Mouse (Mus musculus) frontal cortex, postnatal 25 days (tissue): ENCODE measurements at regions not wholly inside any gene's neighbourhood (a gene's known extent, or its start where the extent isn't known, plus 50 kb on each side); places are given as distances from the start of the nearest gene placed in this dataset.

Experiments
- DNase-seq, 2 experiments: peaks; one replicate each; pipeline ENCODE4 v3.0.0; 2022; ENCODE audit warnings: low spot score in 2 of 2

- DNase-seq: no peak
These were observed 148.3 kb downstream of the Ddx1 start for GRCm38 (mm10) chr12:13100505-13101354.

DNA sequence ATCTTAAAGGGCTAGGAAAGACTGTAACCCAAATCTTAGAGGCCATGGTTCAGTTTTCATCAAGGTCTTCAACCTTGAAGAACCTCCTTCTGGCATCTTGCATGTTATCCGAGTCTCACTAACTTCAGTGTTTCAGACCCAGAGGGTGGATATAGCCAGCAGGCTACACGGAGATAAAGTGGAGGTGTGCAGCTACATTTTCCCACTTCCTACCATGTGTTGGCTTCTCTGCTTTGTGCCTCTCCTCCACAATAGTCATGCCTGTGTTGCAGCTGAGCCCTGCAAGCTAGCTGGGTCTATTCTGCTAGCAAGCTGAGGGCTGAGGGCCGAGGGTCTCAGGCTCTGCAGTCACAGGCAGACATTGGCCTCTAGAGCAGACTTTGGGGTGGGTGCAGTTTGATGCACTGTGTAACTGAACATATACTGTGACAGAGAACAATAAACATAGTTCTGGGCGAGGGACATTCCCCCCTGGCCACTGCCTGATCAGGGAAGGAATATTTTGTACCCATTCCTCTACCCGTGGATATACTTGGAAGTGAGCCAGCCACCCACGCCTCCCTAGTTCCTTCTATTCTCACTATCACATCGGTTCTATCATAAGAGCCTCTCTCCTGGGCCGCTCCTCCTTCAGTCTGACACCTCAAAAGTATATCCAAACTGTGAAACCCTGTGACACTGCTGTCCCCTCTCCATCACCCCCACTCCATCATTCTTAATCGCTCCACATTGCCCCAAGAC lies 152.6 kb upstream of the Mycn start:
- peak; percentile 20 to 30 for DNase-seq

DNA sequence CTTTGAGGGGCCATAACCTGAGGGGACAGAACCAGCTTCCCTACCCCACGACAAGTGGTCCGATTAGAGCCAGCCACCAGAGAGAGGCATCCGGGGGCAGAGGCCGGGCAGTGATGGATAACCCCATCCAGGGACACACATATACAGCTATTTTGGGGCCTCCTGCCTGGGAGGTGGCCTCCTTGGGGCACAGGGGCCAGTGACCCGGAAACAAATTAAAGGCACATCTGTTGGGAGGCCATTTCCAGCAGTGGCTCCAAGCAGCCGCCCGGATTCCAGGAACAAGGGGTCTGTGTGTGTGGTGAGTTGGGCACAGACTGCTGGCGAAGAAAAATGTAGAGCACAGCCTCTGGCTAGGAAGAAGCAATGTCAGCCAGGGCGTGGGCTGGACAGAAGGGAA lies 144.2 kb upstream of the Mycn start:
- no peak for DNase-seq

DNA sequence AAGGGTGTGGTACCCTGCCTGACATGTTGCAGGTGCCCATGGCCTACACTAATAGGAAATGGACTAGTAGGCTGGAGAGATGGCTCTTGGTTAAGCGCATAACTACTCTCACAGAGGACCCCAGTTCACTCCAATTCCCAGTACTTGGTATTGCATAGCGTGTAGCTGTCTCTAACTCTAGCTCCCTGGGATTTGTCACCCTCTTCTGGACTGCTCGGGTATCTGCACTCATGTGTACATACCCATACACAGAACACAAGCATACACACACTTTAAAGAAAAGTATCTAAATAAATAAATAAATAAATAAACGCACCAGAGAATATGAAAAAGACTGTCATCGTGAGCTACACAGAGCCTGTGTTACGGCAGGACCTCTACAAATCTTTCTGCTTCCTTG lies 143.8 kb upstream of the Mycn start:
- DNase-seq: no peak

- DNase-seq: no peak
These were observed 141.8 kb upstream of the Mycn start for GRCm38 (mm10) chr12:13083337-13084054.

GRCm38 (mm10) chr12:13080791-13081190 lies 139.1 kb upstream of the Mycn start:
- DNase-seq: no peak

DNA sequence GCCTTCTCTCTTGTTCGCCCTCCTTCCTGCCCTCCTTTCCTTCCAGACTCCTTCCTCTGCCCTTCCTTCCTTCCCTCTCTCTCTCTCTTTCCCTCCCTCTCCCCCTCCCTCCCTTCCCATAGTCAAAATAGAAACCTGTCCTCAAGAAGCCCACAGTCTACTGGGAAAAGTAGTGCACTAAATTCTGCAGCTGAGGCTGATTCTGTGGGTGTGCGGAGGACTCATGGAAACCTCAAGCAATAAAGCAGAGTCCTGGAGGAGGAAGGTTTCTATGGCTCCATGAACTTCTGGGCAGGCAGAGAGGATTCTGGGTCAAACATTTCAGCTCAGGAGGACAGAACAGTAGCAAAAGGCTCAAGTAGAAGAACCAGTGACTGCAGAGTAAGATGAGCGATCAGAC lies 138.1 kb upstream of the Mycn start:
- no peak for DNase-seq

DNA sequence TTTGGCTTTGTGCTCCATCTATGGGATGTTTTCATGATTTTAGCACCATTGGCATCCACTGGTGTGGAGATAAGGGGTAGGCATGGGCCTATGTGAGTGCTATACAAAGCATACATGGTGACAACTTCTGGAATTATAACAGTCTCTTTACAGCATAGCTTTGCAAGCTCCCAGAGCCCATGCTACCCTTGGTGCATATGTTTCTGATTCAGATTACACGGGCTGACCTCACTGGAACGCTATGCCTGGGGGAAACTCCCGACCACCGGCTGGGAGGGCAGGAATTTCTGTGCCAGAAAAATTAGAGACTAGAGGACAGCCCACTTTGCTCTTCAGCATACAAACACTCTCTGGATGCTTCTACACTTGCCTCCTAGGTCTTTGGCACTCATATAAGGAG lies 136.0 kb upstream of the Mycn start:
- DNase-seq: no peak

GRCm38 (mm10) chr12:13076699-13077287 lies 135.1 kb upstream of the Mycn start:
- DNase-seq: no peak

DNA sequence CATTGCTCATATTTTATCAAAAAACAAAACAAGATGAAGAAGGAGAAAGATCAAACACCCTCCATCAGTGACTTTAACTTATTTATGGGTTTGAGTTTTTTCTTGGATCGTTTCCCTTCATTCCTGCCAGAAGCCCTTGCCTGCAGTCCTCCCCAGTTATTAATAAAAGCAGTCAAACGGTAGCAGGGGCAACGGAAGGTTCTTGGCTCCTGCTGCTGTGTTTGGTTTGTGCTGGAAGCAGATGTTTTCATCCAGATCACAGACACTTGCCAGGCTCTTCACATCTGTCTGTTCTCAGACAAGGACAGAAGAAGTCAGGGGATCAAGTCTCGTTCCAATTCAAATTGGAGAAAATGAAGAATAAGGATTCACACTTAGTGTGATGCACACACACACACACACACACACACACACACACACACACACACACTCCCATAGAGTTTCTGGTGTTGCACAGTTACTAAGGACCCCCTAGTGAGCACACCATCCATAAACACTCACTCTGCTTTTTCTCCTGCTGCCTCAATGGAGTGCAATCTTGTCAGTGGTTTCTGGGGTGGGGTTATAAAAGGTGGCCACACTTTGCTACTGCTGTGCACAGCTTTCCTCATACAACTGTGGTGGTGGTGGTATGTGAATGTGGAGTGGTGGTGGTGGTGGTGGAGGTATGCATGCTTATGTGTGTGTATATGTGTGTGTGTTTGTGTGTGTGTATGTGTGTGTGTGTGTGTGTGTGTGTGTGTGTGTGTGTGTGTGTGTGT lies 131.6 kb upstream of the Mycn start:
- DNase-seq: no peak

- DNase-seq: no peak
These were observed 125.6 kb upstream of the Mycn start for GRCm38 (mm10) chr12:13067295-13067694.

- no peak for DNase-seq
These were observed 125.0 kb upstream of the Mycn start for GRCm38 (mm10) chr12:13066604-13067181.

- no peak for DNase-seq
These were observed 117.8 kb upstream of the Mycn start for GRCm38 (mm10) chr12:13059473-13059872.

DNA sequence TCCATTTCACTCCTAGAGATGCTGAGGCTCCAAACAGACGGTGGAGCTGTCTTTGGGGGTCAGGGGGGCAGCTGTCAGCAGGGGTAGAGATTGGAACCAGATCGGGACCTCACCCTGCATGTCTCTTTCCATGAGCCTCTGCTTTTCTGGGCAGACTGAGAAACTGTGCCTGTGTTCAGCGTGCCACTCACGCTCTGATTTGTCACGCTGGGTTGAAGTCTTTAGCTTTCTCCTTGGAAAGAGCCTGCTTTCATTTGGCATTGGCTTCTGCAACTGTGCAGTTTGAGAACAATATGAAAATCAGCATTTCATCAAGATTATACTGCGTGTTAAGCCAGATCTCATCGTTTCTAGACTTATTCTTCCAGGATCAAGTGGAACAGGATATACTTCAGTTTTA lies 114.5 kb upstream of the Mycn start:
- DNase-seq: no peak

DNA sequence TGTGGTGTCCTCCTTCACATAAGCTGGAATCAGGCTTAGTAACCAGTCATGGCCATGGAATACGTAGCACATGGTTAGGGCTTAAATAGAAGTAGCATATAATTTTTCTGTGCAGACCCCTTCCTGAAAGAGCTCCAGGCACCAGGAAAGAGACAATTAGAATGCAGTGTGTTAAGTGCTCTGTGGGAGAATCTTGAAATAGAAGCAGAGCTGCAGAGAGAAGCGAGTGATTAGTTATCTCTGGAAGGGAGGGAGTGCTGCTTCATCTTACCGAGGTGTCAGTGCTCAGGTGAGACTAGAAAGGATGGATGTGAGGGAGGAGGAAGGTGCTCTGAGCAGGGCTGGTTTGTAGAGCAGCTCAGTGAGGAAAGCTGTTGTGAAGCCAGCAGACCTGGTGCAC lies 112.9 kb upstream of the Mycn start:
- no peak for DNase-seq

- peak in 1 of 2 experiments; percentile 29 for DNase-seq
These were observed 112.0 kb upstream of the Mycn start for GRCm38 (mm10) chr12:13053746-13054145.

DNA sequence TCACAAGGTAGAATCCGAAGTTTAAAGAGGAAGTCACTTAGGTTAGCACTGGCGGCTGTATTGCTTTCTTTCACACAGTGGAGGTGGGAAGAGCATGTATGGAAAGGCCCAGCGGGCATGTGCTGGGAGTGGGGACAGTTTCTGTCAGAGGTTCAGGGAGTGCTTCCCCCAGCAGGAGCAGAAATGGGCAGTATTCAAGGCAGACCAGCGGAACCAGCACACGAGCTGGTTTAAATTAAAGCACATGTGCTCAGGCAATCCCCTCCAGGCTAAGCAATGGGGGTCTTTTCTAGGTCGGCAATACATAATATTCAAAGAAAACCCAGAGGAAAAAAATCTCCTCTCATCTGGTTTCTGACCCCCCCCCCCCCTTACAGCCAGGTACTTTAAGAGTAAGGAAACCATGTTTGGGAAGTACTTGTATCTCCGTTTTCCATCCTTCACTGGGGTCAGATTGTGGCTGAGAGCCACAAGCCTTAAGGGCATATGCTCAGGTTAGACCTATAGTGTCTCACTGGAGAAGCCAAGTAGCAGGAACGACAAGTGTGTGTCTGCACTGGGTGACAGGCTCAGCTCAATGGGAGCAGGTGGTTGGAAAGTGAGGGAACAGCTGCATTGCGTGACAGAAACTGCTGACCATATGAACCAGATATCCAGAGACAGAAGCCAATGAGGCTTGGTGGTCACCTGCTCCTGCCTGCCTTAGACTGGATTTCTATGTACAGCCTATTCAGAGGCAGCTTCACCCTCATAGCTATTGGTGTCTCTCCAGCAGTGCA lies 111.3 kb upstream of the Mycn start:
- DNase-seq: no peak

DNA sequence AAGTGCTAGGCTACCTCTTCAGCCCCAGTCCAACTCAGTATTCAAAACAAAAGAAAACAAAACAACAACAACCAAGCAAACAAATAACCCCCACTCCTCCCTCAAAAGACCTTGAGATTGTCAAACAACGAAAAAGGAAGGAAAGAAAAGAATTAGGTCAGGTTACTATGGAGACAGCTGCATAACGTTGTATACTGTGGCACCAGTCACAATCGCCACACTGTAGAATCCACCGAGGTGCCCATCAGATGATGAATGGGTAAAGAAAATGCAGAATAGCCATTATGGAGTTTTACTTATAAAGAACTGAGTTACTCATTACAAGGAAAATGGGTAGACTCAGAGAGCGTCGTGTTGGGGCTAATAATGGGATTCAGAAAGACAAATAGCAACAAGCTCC lies 110.5 kb upstream of the Mycn start:
- DNase-seq: no peak

- DNase-seq: no peak
These were observed 107.9 kb upstream of the Mycn start for GRCm38 (mm10) chr12:13049659-13050058.

DNA sequence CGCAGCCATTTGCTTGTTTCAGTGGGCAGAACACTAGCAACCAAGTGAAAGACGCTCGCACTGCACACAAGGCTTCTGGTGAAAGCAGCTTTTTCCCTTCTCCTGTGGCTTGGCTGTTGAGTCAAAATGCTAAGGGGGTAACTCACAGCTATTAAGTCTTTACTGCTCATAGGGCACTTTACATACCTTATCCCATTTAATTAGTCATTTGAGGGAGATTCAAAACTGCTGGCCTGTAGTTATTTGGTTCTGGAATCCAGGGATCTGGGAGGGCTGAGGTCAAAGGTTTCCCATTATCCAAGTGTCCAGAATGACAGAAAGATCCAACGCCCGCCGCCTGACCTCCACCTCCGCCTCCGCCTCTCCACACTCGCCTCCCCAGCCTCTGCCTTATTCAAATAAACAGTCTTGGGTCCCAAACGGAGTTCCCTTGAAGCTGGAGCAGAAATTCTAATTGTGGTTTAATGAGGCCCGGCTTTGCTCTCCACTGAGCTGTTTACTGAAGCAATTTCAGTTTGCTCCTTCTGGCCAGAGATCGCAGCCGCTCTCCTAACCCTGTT lies 106.5 kb upstream of the Mycn start:
- DNase-seq: no peak
